Mouse (Mus musculus): Measurements from ENCODE around the gene Vmn2r103. TPM values are rescaled to one million over a fixed set of nuclear protein-coding genes. Genes with fewer than 3 reads are reported as not detected.

Vmn2r103 gene
- polyA plus RNA-seq (2015; fragmentation: Nextera tagmentation; extraction: Ambion mirVana) = not detected in 2 replicates

GRCm38 (mm10) chr17:19773063-19773462 lies at the start of gene Vmn2r103:
TSS of gene Vmn2r103 (plus strand) at chr17:19773363.
- H3K4me1 ChIP-seq = no peaks in the 10 kb centered on the region
- ATAC-seq (replicated peaks; ENCODE audit: low FRiP score) = no peak
- H3K27ac ChIP-seq = no peak within 1 kb of the TSS
- H3K4me2 ChIP-seq = no peak within 1 kb of the TSS
- H3K27me3 ChIP-seq = no peaks in the 10 kb centered on the region
- no peaks in the 10 kb centered on the region for H3K36me3 ChIP-seq
- WGBS = 61% methylated on average over 4 of the region's 4 CpGs
- no peaks in the 10 kb centered on the region for H3K9me3 ChIP-seq (replicated peaks)
- no peak within 1 kb of the TSS for H3K4me3 ChIP-seq (replicated peaks)
- no peak within 1 kb of the TSS for H3K9ac ChIP-seq

GRCm38 (mm10) chr17:19778994-19779393 lies 5.8 kb downstream of the Vmn2r103 start:
- Histone ChIP-seq H3K9me3 (replicated peaks) (no peaks in the 10 kb centered on the region), H3K4me1 (no peaks in the 10 kb centered on the region), H3K27me3 (no peaks in the 10 kb centered on the region), H3K27ac (no peak overlapping the region), H3K9ac (no peak overlapping the region), H3K4me3 (replicated peaks) (no peak overlapping the region), H3K36me3 (no peaks in the 10 kb centered on the region), H3K4me2 (no peak overlapping the region)
- 86% methylated on average over 4 of the region's 4 CpGs for WGBS
- ATAC-seq (replicated peaks; ENCODE audit: low FRiP score) = no peak

GRCm38 (mm10) chr17:19789248-19789647 lies 16.1 kb downstream of the Vmn2r103 start:
- WGBS = 83% methylated on average over 1 of the region's 1 CpGs
- no peak overlapping the region for H3K4me3 ChIP-seq (replicated peaks)
- ATAC-seq (replicated peaks; ENCODE audit: low FRiP score) = no peak

More at GRCm38 (mm10) chr17:19789248-19789647, 16.1 kb downstream of the Vmn2r103 start:
- Histone ChIP-seq H3K9me3 (replicated peaks) (no peaks in the 10 kb centered on the region), H3K4me2 (no peak overlapping the region), H3K27me3 (no peaks in the 10 kb centered on the region), H3K27ac (no peak overlapping the region), H3K4me1 (no peaks in the 10 kb centered on the region), H3K36me3 (no peaks in the 10 kb centered on the region), H3K9ac (no peak overlapping the region)

Other genes starting within 250 kb of the Vmn2r103 start
- gene Vmn2r101, start 196.1 kb upstream of the Vmn2r103 start, polyA plus RNA-seq (2015; fragmentation: Nextera tagmentation; extraction: Ambion mirVana) = not detected in 2 replicates
- not detected in 2 replicates for gene Vmn2r102, start 113.0 kb upstream of the Vmn2r103 start, polyA plus RNA-seq (2015; fragmentation: Nextera tagmentation; extraction: Ambion mirVana)